Mouse (Mus musculus): ENCODE data around the gene Prune2.

DNA sequence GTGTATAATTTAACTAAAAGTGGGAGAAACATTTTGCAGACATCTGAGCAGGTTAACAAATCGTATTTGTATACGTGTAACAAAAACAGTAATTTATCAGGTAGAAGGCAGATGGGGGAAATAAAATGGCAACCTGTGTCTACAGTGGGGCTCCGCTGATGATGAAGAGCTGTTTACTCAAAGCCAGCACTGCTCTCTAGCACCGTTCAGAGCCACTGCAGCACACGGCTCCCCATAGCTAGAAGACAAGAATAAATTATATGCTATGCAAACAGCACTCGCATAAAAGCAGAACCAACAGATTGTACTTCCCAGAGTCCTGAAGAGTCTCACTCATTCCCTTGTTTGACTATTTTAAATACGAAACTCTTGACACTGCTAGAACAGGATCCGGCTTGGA is 152.9 kb downstream of the Prune2 start:
- TF ChIP-seq CTCF (IDR thresholded peaks at IDR 0.05; ENCODE audit: control insufficient read depth, insufficient read depth, insufficient read length): no peak
- no peak for TF ChIP-seq CEBPB (IDR thresholded peaks at IDR 0.05; ENCODE audit: low read depth)
- no peak for TF ChIP-seq USF1 (IDR thresholded peaks at IDR 0.05; ENCODE audit: low read depth)
- no peak for TF ChIP-seq FOSL1 (IDR thresholded peaks at IDR 0.05; ENCODE audit: insufficient read depth, low read length, poor library complexity, severe bottlenecking)
- no peak for TF ChIP-seq MYOG (IDR thresholded peaks at IDR 0.05; ENCODE audit: control insufficient read depth, extremely low read depth, insufficient read length)
- no peak for TF ChIP-seq MAX (IDR thresholded peaks at IDR 0.05)
- TF ChIP-seq MYOD1 (IDR thresholded peaks at IDR 0.05; ENCODE audit: control insufficient read depth, insufficient read length, low read depth): no peak
